Mouse (Mus musculus) thymus, adult 2 months (tissue): Measurements from ENCODE around the gene Strada.

Experiments used
- CTCF ChIP-seq: fragments of 200-500 bp; IDR thresholded peaks from 2 replicates; pipeline ENCODE4 v1.5.1; 2012; ENCODE audit warnings: mild to moderate bottlenecking, control low read depth, low read length, moderate library complexity, borderline replicate concordance; ENCODE audit not compliant: control insufficient read depth, poor library complexity, insufficient read depth; ENCODE audit errors: extremely low read depth
- POLR2A ChIP-seq: fragments of 200-500 bp; IDR thresholded peaks from 2 replicates; pipeline ENCODE4 v1.6.1; 2012; ENCODE audit warnings: mild to moderate bottlenecking, low read length, control low read depth, moderate library complexity; ENCODE audit not compliant: control insufficient read depth, poor library complexity, insufficient read depth; ENCODE audit errors: extremely low read depth

- TF ChIP-seq CTCF (no peak), POLR2A (no peak)
These were observed 7.8 kb downstream of the Strada start for GRCm38 (mm10) chr11:106194155-106194541.
